Mouse (Mus musculus) right cerebral cortex, adult 18-20 months (tissue): ENCODE data around the gene Satb2.
"Not testable (repeated sequence)": the region's sequence is repeated elsewhere in the genome, so short reads cannot be mapped to it uniquely, and the experiment has no call there.

Source experiments
- DNase-seq: peaks from one replicate; pipeline ENCODE4 v3.0.0; 2022; ENCODE audit warnings: mixed read lengths

Gene Satb2

GRCm38 (mm10) chr1:56822735-56823134 is 155.7 kb downstream of the Satb2 start:
- DNase-seq = no peak

- no peak for DNase-seq
Observed at GRCm38 (mm10) chr1:56822025-56822424, 156.4 kb downstream of the Satb2 start.

- no peak for DNase-seq
Observed at GRCm38 (mm10) chr1:56813506-56813905, 164.9 kb downstream of the Satb2 start.

GRCm38 (mm10) chr1:56812961-56813360 is 165.5 kb downstream of the Satb2 start:
- DNase-seq = no peak

- no peak for DNase-seq
Observed at GRCm38 (mm10) chr1:56811486-56811885, 167.0 kb downstream of the Satb2 start.

- DNase-seq = no peak
Observed at GRCm38 (mm10) chr1:56806006-56806405, 172.4 kb downstream of the Satb2 start.

- DNase-seq = no peak
Observed at GRCm38 (mm10) chr1:56800611-56801010, 177.8 kb downstream of the Satb2 start.

- no peak for DNase-seq
Observed at GRCm38 (mm10) chr1:56795016-56795608, 183.3 kb downstream of the Satb2 start.

- DNase-seq = no peak
Observed at GRCm38 (mm10) chr1:56789641-56790040, 188.8 kb downstream of the Satb2 start.

GRCm38 (mm10) chr1:56782139-56782538 is 196.3 kb downstream of the Satb2 start:
- DNase-seq = not testable (repeated sequence)

- DNase-seq = no peak
Observed at GRCm38 (mm10) chr1:56764205-56764604, 214.2 kb downstream of the Satb2 start.

GRCm38 (mm10) chr1:56761512-56761911 is 216.9 kb downstream of the Satb2 start:
- DNase-seq = no peak

GRCm38 (mm10) chr1:56753283-56753682 is 225.2 kb downstream of the Satb2 start:
- no peak for DNase-seq

GRCm38 (mm10) chr1:56750693-56751092 is 227.8 kb downstream of the Satb2 start:
- DNase-seq = peak; percentile 3

- DNase-seq = no peak
Observed at GRCm38 (mm10) chr1:56749629-56750311, 228.7 kb downstream of the Satb2 start.

GRCm38 (mm10) chr1:56748876-56749493 is 229.5 kb downstream of the Satb2 start:
- DNase-seq = no peak
